Mouse (Mus musculus) small intestine, adult 2 months (tissue): ENCODE measurements around the gene Eif3k.

Experiments
- CTCF ChIP-seq: fragments of 200-500 bp; IDR thresholded peaks from 2 replicates; pipeline ENCODE4 v1.5.1; 2012; ENCODE audit warnings: low read depth, mild to moderate bottlenecking, control low read depth, inconsistent platforms, low read length, moderate library complexity, mixed read lengths; ENCODE audit not compliant: insufficient replicate concordance, insufficient read length; ENCODE audit errors: extremely low read depth
- POLR2A ChIP-seq: fragments of 200-500 bp; IDR thresholded peaks from 2 replicates; pipeline ENCODE4 v1.6.1; 2012; ENCODE audit warnings: low read depth, mild to moderate bottlenecking, control low read depth, inconsistent platforms, low read length, moderate library complexity

GRCm38 (mm10) chr7:29008714-29009113, 27.1 kb upstream of the Eif3k start:
- TF ChIP-seq POLR2A (no peak), CTCF (no peak)
